Mouse (Mus musculus): ENCODE measurements around the gene Fnbp4.
A peak's percentile ranks its signal among the peaks of the same experiment; 100 is the strongest.

Gene Fnbp4

DNA sequence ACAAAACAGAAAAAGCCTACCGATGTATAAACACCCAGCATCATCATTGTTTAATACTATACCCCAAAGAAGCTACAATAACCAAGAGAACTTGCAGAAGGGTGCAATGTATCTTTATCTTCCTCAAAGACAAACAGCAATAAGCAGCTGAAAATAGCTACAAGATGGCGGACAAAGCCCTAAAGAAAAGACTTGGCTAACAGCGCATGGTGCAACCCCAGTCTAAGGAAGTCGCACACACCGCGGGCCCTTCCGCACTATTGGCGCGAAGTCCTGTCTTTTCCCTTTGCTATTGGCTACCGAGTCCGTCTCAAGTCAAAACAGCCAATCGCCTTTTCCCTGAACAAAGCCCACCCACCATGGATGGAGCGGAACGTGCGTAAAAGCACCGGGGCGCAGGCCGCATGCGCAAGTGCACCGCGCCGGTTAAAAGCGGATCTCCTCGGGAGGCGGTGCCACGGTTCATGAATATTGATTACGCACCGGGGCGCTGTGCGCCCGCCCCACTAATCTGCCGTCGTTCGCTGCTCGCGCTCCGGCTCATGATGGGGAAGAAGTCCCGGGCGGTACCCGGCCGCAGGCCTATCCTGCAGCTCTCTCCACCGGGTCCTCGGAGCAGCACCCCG lies at the start of gene Fnbp4:
Fnbp4 (plus strand) TSS at position 318 of the 626 bp plus-strand sequence.
- DNase-seq = peak; percentile 99

GRCm38 (mm10) chr2:90700943-90701342 lies 44.2 kb upstream of the Fnbp4 start:
- DNase-seq = no peak

DNA sequence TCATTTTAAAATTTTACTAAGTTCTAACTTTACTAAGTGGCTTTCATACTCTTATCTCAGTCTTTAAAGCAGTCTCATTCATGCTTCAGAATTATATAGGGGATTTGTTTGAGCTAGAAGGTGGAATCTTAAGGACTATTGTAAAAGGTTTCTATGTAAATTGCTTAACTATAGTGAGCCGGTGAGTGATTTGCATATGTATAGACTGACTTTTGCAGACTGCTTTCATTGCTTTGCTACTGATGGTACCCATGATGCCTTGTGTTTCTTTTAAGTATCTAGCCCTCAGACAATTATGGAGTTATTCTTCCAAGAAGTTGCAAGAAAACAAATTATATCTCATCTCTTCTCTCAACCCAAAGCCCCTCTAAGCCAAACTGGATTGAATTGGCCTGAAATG lies 36.6 kb upstream of the Fnbp4 start:
- DNase-seq = no peak

- DNase-seq = no peak
These were observed 29.5 kb upstream of the Fnbp4 start for GRCm38 (mm10) chr2:90715555-90716092.

- DNase-seq = no peak
These were observed 27.8 kb upstream of the Fnbp4 start for GRCm38 (mm10) chr2:90717366-90717765.

GRCm38 (mm10) chr2:90717948-90718347 lies 27.2 kb upstream of the Fnbp4 start:
- no peak for DNase-seq

- no peak for DNase-seq
These were observed 18.4 kb upstream of the Fnbp4 start for GRCm38 (mm10) chr2:90726818-90727217.

DNA sequence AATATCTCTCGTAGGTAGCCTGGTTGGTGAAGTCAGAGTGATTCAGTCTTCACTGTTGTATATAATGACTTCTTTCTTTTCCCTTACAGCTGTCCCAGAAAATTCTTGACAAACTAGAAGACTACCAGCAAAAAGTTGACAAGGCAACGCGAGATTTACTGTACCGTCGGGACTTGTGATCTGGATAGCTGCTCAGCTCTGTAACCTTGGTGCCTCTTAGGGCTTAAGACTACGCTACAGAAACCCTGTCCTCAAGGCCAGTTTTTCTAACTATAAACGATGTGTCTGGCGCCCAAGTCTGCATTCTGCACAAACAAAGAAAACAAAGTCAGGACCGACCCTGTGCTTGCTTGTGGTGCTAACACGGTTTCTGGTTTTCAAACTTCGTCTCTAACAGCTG lies 9.8 kb upstream of the Fnbp4 start:
- no peak for DNase-seq

DNA sequence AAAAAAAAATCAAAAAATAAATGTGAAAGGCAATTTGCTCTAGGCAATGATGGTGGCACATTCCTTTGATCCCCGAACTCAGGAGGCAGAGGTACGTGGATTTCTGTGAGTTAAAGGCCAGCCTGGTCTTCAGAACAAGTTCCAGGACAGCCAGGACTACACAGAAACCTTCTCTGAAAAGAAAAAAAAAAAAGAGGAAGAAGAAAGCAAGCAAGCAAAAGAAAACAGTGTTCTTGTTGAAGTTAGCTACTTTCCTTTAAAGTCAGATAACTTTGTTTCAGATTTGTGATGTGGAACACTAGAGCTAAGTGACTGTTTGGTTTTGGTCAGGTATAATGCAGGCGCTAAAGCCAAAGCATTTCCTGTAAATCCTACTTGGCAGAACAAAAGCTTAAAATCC lies 6.4 kb upstream of the Fnbp4 start:
- no peak for DNase-seq

DNA sequence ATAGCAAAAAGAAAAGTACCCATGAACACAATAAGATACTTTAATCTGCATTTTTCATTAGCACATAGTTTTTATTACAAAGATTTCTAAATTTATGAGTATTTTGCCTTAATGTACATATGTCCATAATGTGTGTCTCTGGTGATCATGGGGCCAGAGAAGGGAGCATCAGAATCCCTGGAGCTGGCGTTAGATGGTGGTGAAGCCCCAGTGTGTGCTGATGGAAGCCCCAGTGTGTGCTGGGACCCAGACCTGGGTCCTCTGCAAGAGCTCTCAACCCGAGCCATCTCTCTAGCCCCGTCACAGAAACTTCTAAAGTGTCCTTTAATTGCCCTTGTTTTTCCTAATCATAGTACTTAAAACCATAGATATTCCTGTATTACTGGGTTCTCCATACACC lies 5.8 kb upstream of the Fnbp4 start:
- no peak for DNase-seq

GRCm38 (mm10) chr2:90739921-90740320 lies 5.2 kb upstream of the Fnbp4 start:
- DNase-seq = no peak

- DNase-seq = peak; percentile 3
These were observed 701 bp upstream of the Fnbp4 start for GRCm38 (mm10) chr2:90744285-90745052.

- peak; percentile 31 for DNase-seq
These were observed 769 bp downstream of the Fnbp4 start for GRCm38 (mm10) chr2:90745740-90746537.

DNA sequence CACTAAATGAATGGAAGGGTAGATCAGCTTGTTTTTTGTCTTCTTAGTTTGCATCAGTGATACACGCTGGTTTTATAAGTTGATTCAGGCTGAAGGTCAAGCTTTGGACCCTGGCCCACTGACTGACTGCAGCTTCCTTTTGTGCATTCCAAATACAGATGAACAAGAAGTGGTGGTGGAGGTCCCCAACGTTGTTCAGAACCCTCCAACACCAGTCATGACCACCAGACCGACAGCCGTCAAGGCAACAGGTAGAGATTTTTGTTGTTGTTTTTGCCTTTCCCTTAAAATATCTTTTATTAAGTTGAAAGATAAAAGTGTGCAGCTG lies 1.3 kb downstream of the Fnbp4 start:
- peak; percentile 3 for DNase-seq

DNA sequence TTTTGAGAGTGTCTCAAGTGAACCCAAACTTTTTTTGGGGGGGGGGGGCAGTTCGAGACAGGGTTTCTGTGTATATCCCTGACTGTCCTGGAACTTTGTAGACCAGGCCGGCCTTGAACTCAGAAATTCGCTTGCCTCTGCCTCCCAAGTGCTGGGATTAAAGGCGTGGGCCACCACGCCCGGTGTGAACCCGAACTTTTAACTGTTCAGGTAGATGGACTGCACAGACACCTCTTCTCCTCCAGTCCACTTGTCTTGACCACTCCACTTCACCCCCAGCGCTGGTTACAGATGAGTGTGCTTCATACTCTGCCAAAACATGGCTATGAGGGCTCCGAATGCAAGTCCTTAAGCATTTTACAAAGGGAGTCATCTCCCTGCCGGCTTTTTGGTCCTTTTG lies 2.0 kb downstream of the Fnbp4 start:
- DNase-seq = no peak

DNA sequence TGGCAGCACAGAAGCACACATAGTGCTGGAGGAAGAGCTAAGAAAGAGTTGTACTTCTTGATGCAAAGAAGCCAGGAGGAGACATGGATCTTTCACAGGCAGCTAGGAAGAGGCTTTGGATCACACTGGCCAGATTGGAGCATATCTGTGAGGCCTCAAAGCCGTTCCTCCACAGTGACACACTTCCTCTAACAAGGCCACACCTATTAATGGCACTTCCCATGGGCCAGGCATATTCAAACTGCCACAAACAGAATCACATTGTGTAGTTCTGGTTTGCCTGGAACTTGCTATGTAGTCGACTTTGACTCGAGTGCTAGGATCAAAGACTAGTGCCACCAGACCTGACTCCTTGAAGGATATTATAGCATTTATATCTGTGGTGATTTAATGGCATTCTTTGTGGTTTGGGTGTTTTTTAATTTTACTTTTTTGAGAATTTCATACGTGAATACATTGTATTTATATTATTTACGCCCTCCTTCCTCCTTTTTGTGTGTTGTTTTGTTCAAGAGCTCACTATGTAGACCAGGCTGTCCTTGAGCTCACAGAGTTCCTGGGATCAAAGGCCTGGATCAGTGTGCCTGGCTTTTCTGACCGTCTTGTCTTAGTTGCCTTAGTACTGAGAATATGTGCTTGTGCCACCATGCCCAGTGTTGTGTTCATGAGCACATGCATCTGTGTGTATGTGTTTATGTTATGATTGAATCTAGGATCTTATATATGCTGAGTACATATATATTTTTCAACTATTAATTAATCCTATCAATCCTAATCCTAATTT lies 4.7 kb downstream of the Fnbp4 start:
- DNase-seq = peak; percentile 43

GRCm38 (mm10) chr2:90753565-90753964 lies 8.4 kb downstream of the Fnbp4 start:
- DNase-seq = no peak

DNA sequence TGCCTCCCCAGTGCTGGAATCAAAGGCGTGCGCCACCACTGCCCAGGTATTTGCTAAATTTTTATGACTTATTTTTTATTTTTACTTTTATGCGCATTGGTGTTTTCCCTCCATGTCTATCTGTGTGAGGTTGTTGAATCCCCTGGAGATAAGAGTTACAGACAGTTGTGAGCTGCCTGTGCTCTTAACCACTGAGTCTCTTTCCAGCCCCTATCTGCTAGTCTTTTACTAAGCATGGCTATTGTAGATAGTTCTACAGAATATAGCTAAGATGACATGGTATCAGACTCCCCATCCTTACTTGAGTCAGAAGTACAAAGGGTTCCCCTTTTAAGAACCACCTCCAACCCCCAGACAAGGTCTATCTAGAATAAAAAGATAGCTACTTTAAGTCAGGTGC lies 9.0 kb downstream of the Fnbp4 start:
- no peak for DNase-seq

DNA sequence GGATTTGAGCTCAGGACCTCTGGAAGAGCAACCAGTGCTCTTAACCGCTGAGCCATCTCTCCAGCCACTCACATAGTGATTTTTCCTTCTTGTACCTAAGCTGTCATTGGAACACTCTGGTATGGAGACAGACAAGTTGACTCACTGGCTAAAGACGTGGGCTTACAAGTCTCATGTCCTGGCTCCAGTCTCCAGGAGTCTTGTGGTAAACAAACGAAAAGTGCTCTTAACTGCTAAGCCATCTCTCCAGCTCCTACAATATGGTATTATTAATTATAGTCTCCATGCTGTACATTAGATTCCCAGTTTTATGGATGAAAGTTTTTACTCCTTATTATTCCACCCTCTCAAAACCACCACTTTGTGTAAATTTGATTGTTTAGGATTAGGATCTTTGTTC lies 20.0 kb downstream of the Fnbp4 start:
- no peak for DNase-seq

- DNase-seq = no peak
These were observed 36.2 kb downstream of the Fnbp4 start for GRCm38 (mm10) chr2:90781323-90781722.

GRCm38 (mm10) chr2:90781938-90782337 lies 36.8 kb downstream of the Fnbp4 start:
- no peak for DNase-seq

GRCm38 (mm10) chr2:90782458-90782857 lies 37.3 kb downstream of the Fnbp4 start, which contains the start of gene Agbl2:
TSS of gene Agbl2 (plus strand) at chr2:90782727.
- peak; percentile 29 for DNase-seq
